Mouse (Mus musculus): Measurements from ENCODE around the gene Notch2.

DNA sequence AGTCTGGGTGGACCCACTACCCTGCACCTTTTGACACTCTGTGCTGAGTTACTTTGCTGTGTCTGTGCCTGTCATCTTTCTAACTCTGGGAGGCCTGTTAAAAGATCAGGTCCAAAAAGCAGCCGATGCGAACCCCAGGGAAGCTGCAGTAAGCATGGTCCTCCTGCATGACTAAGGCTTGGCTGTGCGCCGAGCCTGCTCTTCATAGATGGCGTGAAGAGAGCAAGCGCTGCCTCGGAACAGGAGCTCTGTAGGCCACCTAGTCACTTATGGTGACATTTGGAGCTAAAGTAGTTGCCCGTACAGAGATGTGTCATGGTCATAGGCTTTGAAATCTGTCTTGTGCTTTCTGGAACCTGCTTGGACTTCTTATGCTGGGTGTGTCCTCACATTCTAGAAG, 119.3 kb downstream of the Notch2 start:
- TF ChIP-seq CTCF (IDR thresholded peaks at IDR 0.05) (no peak), EP300 (IDR thresholded peaks at IDR 0.05) (no peak)

All from lung, postnatal 0 days (tissue).